ENCODE assay signal across 9 mouse cellular contexts in genomic region chr6:127529451-127529850, GRCm38 (mm10). TPM values are rescaled to one million over a fixed set of nuclear protein-coding genes. Genes with fewer than 3 reads are reported as not detected.
A peak's percentile ranks its signal among the peaks of the same experiment; 100 is the strongest.
DNase-seq lines count a peak whose midpoint lies in the region; ATAC-seq and TF ChIP-seq lines count a peak whose summit lies in the region.
"Had no signal": no experiment of that assay in that cellular context is flagged by ENCODE, and none has a peak within 500 bp of the region (broad histone marks: within the 10 kb centered on the region; RNA-seq: fewer than 3 reads in every experiment).

No protein-coding gene starts in this region.

- DNase-seq in kidney, adult 11 months = peak; percentile 59
- peak; percentile 96 to 98 for DNase-seq in adrenal gland, postnatal 36 days
- DNase-seq in gastrocnemius, adult 8-10 months (ENCODE audit: low spot score in 2 of 2) = peak; percentile 22 to 59
- DNase-seq in lung, embryonic 14.5 days = peak; percentile 87
- DNase-seq in spleen, postnatal 36 days (ENCODE audit: low spot score in 2 of 2) = peak; percentile 56 to 74
- no peak for DNase-seq in embryo, embryonic 9.5 days (ENCODE audit: extremely low spot score)

- no peaks in the 10 kb centered on the region for H3K27me3 ChIP-seq in kidney, embryonic 14.5 days (ENCODE audit: control insufficient read depth, insufficient read depth, low read length)
- no peaks in the 10 kb centered on the region for H3K27me3 ChIP-seq in intestine, embryonic 16.5 days (replicated peaks; ENCODE audit: control insufficient read depth, insufficient read depth, low read length)
- no peaks in the 10 kb centered on the region for H3K27me3 ChIP-seq in lung, embryonic 14.5 days (ENCODE audit: insufficient read depth, low read length)

- no peak for ATAC-seq in kidney, embryonic 14.5 days (ENCODE audit: low FRiP score, low TSS enrichment)
- ATAC-seq in intestine, embryonic 16.5 days = peak; percentile 83
- peak; percentile 45; the same call in 1 of the 2 replicates for ATAC-seq in lung, embryonic 14.5 days (ENCODE audit: insufficient read depth)

- H3K9ac ChIP-seq in kidney, embryonic 14.5 days (ENCODE audit: low read depth, low read length) = no peak overlapping the region
- H3K9ac ChIP-seq in intestine, embryonic 16.5 days (ENCODE audit: low read depth, low read length) = no peak overlapping the region
- H3K9ac ChIP-seq in lung, embryonic 14.5 days = no peak overlapping the region

- no peaks in the 10 kb centered on the region for H3K36me3 ChIP-seq in kidney, embryonic 14.5 days (ENCODE audit: control insufficient read depth, insufficient read depth, low read length)
- H3K36me3 ChIP-seq in intestine, embryonic 16.5 days (ENCODE audit: control insufficient read depth, insufficient read depth, low read length) = no peaks in the 10 kb centered on the region
- no peaks in the 10 kb centered on the region for H3K36me3 ChIP-seq in lung, embryonic 14.5 days (ENCODE audit: insufficient read depth)

- no peak overlapping the region for H3K27ac ChIP-seq in kidney, embryonic 14.5 days (ENCODE audit: low read depth, low read length)
- peak overlapping the region; percentile 33 for H3K27ac ChIP-seq in intestine, embryonic 16.5 days (ENCODE audit: low read length)
- peak overlapping the region; percentile 51; the same call in 1 of the 2 replicates for H3K27ac ChIP-seq in lung, embryonic 14.5 days (ENCODE audit: low read depth)

- WGBS in kidney, embryonic 14.5 days = 73% methylated on average over 2 of the region's 2 CpGs
- 47% methylated on average over 2 of the region's 2 CpGs for WGBS in intestine, embryonic 16.5 days
- 32% methylated on average over 2 of the region's 2 CpGs for WGBS in lung, embryonic 14.5 days

- H3K9me3 ChIP-seq in kidney, embryonic 14.5 days (ENCODE audit: control insufficient read depth, low read length) = no peaks in the 10 kb centered on the region
- H3K9me3 ChIP-seq in intestine, embryonic 16.5 days (ENCODE audit: control insufficient read depth, low read length) = no peaks in the 10 kb centered on the region
- no peaks in the 10 kb centered on the region for H3K9me3 ChIP-seq in lung, embryonic 14.5 days (ENCODE audit: low read depth, low read length)

- H3K4me3 ChIP-seq in kidney, embryonic 14.5 days (ENCODE audit: low read length) = no peak overlapping the region
- H3K4me3 ChIP-seq in intestine, embryonic 16.5 days (ENCODE audit: low read length) = no peak overlapping the region
- H3K4me3 ChIP-seq in lung, embryonic 14.5 days (ENCODE audit: low read depth, low read length) = no peak overlapping the region
- H3K4me3 ChIP-seq: myocyte had no signal

- no peak overlapping the region for H3K4me2 ChIP-seq in kidney, embryonic 14.5 days (replicated peaks; ENCODE audit: low read depth, low read length)
- H3K4me2 ChIP-seq in intestine, embryonic 16.5 days (ENCODE audit: low read depth, low read length) = no peak overlapping the region
- no peak overlapping the region for H3K4me2 ChIP-seq in lung, embryonic 14.5 days

- no peak for TF ChIP-seq CTCF in lung, embryonic 14.5 days (IDR thresholded peaks at IDR 0.05; ENCODE audit: low read depth)

- H3K4me1 ChIP-seq in kidney, embryonic 14.5 days (ENCODE audit: control insufficient read depth, insufficient read depth, low read length) = no peaks in the 10 kb centered on the region
- H3K4me1 ChIP-seq in intestine, embryonic 16.5 days (ENCODE audit: control insufficient read depth, insufficient read depth, low read length) = peaks cover 7% of the 10 kb centered on the region
- 0 out of 2 replicates have a peak, but pooled peaks cover 2% of the 10 kb centered on the region for H3K4me1 ChIP-seq in lung, embryonic 14.5 days (ENCODE audit: insufficient read depth)

RNA-seq across cellular contexts. Expression of gene Cracr2a, which starts 31.7 kb away (rescaled TPM):
- 1.1 and 1.5 TPM in 2 replicates for polyA plus RNA-seq in kidney, embryonic 14.5 days (2014; fragmentation: Nextera tagmentation; extraction: Ambion mirVana)
- total RNA-seq in adrenal gland, postnatal 36 days (2021) = 1 to 10 TPM in 1 of 2 experiments, under 1 TPM in 1; 0.93 to 2.2 TPM
- total RNA-seq in gastrocnemius, adult 8-10 months (2022) = under 1 TPM; 0.10 to 0.38 (median 0.22) TPM
- 2.6 and 3.6 TPM in 2 replicates for polyA plus RNA-seq in intestine, embryonic 16.5 days (2015; fragmentation: Nextera tagmentation; extraction: Ambion mirVana)
- polyA plus RNA-seq in lung, embryonic 14.5 days (2014; fragmentation: Nextera tagmentation; extraction: Ambion mirVana) = 2.8 and 3.8 TPM in 2 replicates
- polyA plus RNA-seq: myocyte had no signal
